Mouse (Mus musculus) liver, embryonic 14.5 days (tissue): ENCODE data around the gene Hhex.
A peak's percentile ranks its signal among the peaks of the same experiment; 100 is the strongest.

Source experiments
- CTCF ChIP-seq: IDR thresholded peaks from 2 replicates; pipeline ENCODE4 v1.5.1; 2016; ENCODE audit warnings: antibody characterized with exemption, low read depth, control low read depth
- EP300 ChIP-seq: IDR thresholded peaks from 2 replicates; pipeline ENCODE4 v1.6.1; 2016; ENCODE audit warnings: antibody characterized with exemption, low read depth

DNA sequence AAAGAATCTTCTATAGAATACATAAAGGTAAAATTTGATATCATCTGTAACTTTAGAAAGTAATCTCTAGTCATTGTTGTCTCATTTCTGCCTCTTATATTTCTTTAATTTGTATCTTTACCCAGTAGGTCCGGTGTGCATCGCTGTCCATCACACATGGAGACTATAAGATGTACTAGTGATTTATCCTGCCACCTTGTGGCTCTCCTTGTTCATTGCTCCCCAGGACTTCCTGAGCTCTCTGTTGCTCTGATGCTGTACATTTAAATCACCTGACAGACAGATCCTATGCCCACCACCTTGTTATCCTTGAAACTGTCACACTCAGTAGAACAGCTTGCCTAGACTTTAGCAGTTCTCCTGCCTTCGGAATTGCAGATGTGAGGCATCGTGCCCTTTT lies 16.3 kb upstream of the Hhex start:
- TF ChIP-seq CTCF (peak; percentile 54), EP300 (no peak)
